Mouse (Mus musculus): Measurements from ENCODE around the gene Mfap1b. TPM values are rescaled to one million over a fixed set of nuclear protein-coding genes. Genes with fewer than 3 reads are reported as not detected.
"Not testable (repeated sequence)": the region's sequence is repeated elsewhere in the genome, so short reads cannot be mapped to it uniquely, and the experiment has no call there.

The Mfap1b gene
- polyA plus RNA-seq (2014; fragmentation: Nextera tagmentation; extraction: Ambion mirVana) = 40.9 and 49.4 TPM in 2 replicates

DNA sequence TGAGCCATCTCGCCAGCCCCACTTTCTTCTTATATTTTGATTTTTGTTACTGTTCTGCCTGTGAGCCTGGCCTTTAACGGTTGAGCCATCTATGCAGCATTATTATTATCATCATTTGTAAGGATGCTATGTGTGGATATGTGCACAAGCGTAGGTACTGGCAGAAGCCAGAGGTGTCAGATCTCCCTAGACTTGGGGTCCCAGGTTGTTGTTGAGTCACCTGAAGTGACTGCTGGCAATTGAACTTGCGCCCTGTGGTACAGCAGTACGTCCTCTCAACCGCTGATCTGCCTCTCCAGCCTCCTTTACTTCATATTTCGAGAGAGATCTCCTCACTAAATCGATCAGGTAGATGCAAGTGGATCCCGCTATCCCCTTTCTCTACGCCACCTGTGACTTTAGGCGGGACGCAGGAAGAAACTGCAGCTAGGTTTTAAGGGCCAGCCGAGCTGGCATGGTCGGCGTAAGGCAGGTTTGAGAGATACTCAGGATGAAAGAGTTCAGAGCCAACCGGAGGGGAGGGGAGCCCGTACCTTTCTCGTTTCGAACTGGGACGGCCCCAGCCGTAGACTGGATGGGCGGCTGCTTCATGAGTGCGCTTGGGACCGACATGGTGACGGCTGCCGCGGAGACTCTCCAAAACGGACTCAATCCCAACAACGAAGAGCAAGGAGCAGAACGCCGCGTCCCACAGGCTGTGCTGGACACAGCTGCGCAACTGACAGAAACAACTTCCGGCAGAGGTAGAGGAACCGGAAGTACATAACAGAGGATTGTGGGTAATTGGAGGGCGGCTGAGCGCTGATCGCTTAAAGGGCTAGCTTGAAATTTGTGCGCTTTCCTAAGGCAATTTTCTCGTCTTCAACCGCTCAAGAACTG, at the start of gene Mfap1b:
Mfap1b (minus strand) TSS at position 767 of the 879 bp plus-strand sequence.
- ATAC-seq (replicated peaks; ENCODE audit: low FRiP score, low TSS enrichment, low read depth) (peak; percentile 91), DNase-seq (ENCODE audit: low spot score) (peak; percentile 85)
- peak within 1 kb of the TSS; percentile 55 for H3K4me2 ChIP-seq (ENCODE audit: low read length)
- WGBS = 5% methylated on average over 39 of the region's 41 CpGs
- not testable (repeated sequence) for H3K27me3 ChIP-seq (replicated peaks; ENCODE audit: control insufficient read depth, insufficient read depth, low read length); H3K36me3 ChIP-seq (ENCODE audit: control insufficient read depth, insufficient read depth, low read length); H3K9me3 ChIP-seq (ENCODE audit: control insufficient read depth, low read length); H3K4me1 ChIP-seq (replicated peaks; ENCODE audit: control insufficient read depth, insufficient read depth, low read length)
- peak within 1 kb of the TSS; percentile 54; the same call in 1 of the 2 replicates for H3K27ac ChIP-seq (ENCODE audit: low read depth)
- peak within 1 kb of the TSS; percentile 61 for H3K4me3 ChIP-seq (ENCODE audit: low read depth, low read length)
- peak within 1 kb of the TSS; percentile 55 for H3K9ac ChIP-seq (ENCODE audit: low read length)

DNA sequence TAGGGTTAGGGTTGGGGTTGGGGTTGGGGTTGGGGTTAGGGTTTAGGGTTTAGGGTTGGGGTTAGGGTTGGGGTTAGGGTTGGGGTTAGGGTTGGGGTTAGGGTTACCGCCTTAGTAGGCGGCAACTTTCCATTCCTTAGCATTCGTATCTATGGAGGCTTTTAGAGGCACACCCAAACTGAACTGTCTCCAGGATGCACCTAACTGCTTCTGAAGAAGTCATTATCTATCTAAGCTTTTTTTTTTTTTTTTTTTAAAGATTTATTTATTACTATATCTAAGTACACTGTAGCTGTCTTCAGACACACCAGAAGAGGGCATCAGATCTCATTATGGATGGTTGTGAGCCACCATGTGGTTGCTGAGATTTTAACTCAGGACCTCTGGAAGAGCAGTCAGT, 49.0 kb upstream of the Mfap1b start:
- H3K36me3 ChIP-seq (ENCODE audit: control insufficient read depth, insufficient read depth, low read length) = peaks cover 51% of the 10 kb centered on the region

DNA sequence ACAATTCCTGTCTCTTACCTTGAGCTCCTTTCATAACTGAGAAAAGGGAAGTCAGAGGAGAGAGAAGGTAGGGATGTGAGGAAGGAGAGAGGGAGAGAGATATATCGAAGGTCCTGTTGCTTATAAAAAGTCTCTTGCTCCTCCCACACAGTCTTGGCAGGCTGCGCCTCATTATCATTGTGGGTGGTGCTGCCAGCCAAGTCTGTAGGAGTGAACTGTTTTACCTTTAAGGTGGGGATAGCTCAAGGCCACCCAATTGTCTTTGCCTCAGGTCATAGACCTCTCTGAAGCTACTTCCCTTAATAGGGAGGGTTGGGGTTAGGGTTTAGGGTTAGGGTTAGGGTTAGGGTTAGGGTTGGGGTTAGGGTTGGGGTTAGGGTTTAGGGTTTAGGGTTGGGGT, 48.1 kb upstream of the Mfap1b start:
- ATAC-seq (replicated peaks; ENCODE audit: low FRiP score, low TSS enrichment, low read depth) (no peak), DNase-seq (ENCODE audit: low spot score) (no peak)
- Histone ChIP-seq H3K27ac (ENCODE audit: low read depth) (no peak overlapping the region), H3K36me3 (ENCODE audit: control insufficient read depth, insufficient read depth, low read length) (peaks cover 58% of the 10 kb centered on the region), H3K4me2 (ENCODE audit: low read length) (no peak overlapping the region), H3K9ac (ENCODE audit: low read length) (no peak overlapping the region), H3K27me3 (replicated peaks; ENCODE audit: control insufficient read depth, insufficient read depth, low read length) (no peaks in the 10 kb centered on the region), H3K4me1 (replicated peaks; ENCODE audit: control insufficient read depth, insufficient read depth, low read length) (no peaks in the 10 kb centered on the region), H3K9me3 (ENCODE audit: control insufficient read depth, low read length) (no peaks in the 10 kb centered on the region), H3K4me3 (ENCODE audit: low read depth, low read length) (no peak overlapping the region)
- WGBS = 87% methylated on average over 2 of the region's 2 CpGs

More for the DNA sequence above, 49.0 kb upstream of the Mfap1b start:
- not testable (repeated sequence) for ATAC-seq (replicated peaks; ENCODE audit: low FRiP score, low TSS enrichment, low read depth); DNase-seq (ENCODE audit: low spot score); H3K4me3 ChIP-seq (ENCODE audit: low read depth, low read length); H3K4me1 ChIP-seq (replicated peaks; ENCODE audit: control insufficient read depth, insufficient read depth, low read length); H3K9ac ChIP-seq (ENCODE audit: low read length); H3K27me3 ChIP-seq (replicated peaks; ENCODE audit: control insufficient read depth, insufficient read depth, low read length); H3K4me2 ChIP-seq (ENCODE audit: low read length); H3K27ac ChIP-seq (ENCODE audit: low read depth); H3K9me3 ChIP-seq (ENCODE audit: control insufficient read depth, low read length)
- WGBS = 97% methylated on average over 3 of the region's 3 CpGs

DNA sequence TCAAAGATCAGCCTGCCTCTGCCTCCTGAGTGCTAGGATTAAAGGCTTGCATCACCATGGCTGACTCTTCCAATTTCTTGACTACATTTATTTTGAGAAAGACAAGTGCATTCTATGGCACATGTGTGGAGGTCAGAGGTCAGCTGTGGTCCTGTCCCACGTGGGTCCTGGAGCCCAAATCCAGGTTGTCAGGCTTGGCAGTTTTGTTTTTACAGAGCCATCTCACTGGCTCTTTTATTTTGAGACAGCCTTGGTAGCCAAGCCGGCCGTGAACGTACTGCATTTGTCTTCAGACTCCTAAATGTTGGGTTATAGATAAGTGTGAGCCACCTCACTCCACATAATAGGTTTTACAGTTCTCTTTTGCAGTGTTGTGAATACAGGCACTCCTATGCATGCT, 44.8 kb upstream of the Mfap1b start:
- H3K27ac ChIP-seq (ENCODE audit: low read depth); DNase-seq (ENCODE audit: low spot score); H3K4me3 ChIP-seq (ENCODE audit: low read depth, low read length); H3K9me3 ChIP-seq (ENCODE audit: control insufficient read depth, low read length); ATAC-seq (replicated peaks; ENCODE audit: low FRiP score, low TSS enrichment, low read depth); H3K4me2 ChIP-seq (ENCODE audit: low read length); H3K27me3 ChIP-seq (replicated peaks; ENCODE audit: control insufficient read depth, insufficient read depth, low read length); H3K9ac ChIP-seq (ENCODE audit: low read length); H3K4me1 ChIP-seq (replicated peaks; ENCODE audit: control insufficient read depth, insufficient read depth, low read length): not testable (repeated sequence)
- peaks cover 42% of the 10 kb centered on the region for H3K36me3 ChIP-seq (ENCODE audit: control insufficient read depth, insufficient read depth, low read length)
- 91% methylated on average over 4 of the region's 4 CpGs for WGBS

DNA sequence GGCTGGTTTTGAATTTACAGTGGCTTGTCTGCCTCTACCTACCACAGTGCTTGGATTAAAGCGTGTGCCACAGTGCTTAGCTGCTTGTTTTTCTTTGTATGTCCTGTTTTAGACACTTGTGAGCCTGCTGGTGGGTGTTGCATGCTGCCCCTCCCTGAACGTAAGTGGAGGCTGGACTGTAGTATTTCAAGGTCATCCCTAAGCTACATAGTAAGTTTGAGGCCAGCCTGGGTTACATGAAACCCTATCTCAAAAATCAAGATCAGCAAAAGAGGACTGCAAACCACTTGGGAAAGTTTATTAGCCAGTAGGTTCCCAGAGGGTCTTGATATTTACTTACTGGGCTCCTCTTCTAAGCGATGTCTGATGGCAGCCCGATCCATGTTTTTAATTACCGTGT, 44.2 kb upstream of the Mfap1b start:
- Histone ChIP-seq H3K27me3 (replicated peaks; ENCODE audit: control insufficient read depth, insufficient read depth, low read length) (no peaks in the 10 kb centered on the region), H3K9ac (ENCODE audit: low read length) (no peak overlapping the region), H3K36me3 (ENCODE audit: control insufficient read depth, insufficient read depth, low read length) (peaks cover 42% of the 10 kb centered on the region), H3K4me1 (replicated peaks; ENCODE audit: control insufficient read depth, insufficient read depth, low read length) (no peaks in the 10 kb centered on the region), H3K4me3 (ENCODE audit: low read depth, low read length) (no peak overlapping the region), H3K9me3 (ENCODE audit: control insufficient read depth, low read length) (no peaks in the 10 kb centered on the region), H3K4me2 (ENCODE audit: low read length) (no peak overlapping the region), H3K27ac (ENCODE audit: low read depth) (no peak overlapping the region)
- DNase-seq (ENCODE audit: low spot score) (no peak), ATAC-seq (replicated peaks; ENCODE audit: low FRiP score, low TSS enrichment, low read depth) (no peak)
- 89% methylated on average over 5 of the region's 5 CpGs for WGBS

DNA sequence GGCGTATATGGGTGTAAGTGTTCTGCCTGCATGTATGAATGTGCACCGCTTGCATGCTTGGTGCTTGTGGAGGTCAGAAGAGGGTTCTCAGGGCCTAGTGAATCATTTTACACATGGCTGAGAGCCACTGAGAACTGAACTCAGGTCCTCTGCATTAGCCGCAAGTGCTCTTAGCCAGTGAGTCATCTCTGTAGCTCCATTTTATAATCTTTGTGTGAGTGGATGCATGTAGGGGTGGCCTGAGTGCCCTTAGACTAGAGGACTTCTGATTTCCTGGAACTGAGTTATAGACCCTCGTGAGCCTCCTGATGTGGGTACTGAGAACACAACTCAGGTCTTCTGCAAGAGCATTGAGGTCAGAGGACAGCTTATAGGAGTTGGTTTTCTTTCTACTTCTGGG, 40.3 kb upstream of the Mfap1b start:
- no peaks in the 10 kb centered on the region for H3K27me3 ChIP-seq (replicated peaks; ENCODE audit: control insufficient read depth, insufficient read depth, low read length)
- WGBS = 95% methylated on average over 4 of the region's 4 CpGs
- H3K9me3 ChIP-seq (ENCODE audit: control insufficient read depth, low read length) = no peaks in the 10 kb centered on the region
- no peak overlapping the region for H3K4me3 ChIP-seq (ENCODE audit: low read depth, low read length)
- no peak overlapping the region for H3K27ac ChIP-seq (ENCODE audit: low read depth)
- H3K9ac ChIP-seq (ENCODE audit: low read length) = no peak overlapping the region
- 0 out of 2 replicates have a peak, but pooled peaks cover 4% of the 10 kb centered on the region for H3K4me1 ChIP-seq (replicated peaks; ENCODE audit: control insufficient read depth, insufficient read depth, low read length)
- DNase-seq (ENCODE audit: low spot score) (no peak), ATAC-seq (replicated peaks; ENCODE audit: low FRiP score, low TSS enrichment, low read depth) (no peak)
- H3K4me2 ChIP-seq (ENCODE audit: low read length) = no peak overlapping the region
- H3K36me3 ChIP-seq (ENCODE audit: control insufficient read depth, insufficient read depth, low read length) = peaks cover 51% of the 10 kb centered on the region

DNA sequence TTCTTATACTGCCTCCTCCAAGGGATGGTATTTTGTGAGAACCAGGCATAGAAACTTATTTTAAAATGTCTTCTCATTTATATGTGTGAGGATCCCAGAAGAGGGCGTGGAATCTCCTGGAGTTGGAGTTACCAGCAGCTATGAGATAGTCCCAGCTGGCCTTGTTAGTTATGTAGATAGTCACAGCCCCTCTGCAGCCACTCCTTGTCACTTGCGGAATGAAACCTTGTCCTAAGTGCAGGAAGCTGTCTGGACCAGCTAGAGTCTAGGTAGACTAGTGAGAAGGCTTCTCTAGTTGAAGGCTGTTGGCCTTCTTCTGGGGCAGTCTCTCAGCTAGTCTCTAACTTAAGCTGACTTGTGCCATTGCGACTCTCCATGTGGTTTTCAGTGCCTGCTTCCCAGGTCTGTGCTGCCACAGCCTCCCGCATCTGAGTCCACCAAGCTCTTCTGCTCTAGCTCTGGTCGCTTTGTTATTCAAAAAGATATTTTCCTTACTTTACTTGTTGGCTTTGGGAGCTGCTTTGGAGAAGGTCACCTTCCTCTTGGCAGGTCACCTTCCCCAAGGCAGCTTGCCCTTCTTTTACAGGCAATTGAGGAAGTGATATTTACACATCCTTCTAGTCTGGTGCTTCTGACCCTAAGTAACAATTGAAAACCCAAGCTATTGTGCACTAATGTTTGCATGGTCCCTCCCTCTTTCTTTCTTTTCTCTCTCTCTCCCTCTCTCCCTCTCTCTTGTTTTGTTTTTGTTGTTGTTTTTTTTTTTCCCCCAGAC, 39.3 kb upstream of the Mfap1b start:
- H3K4me1 ChIP-seq (replicated peaks; ENCODE audit: control insufficient read depth, insufficient read depth, low read length); H3K4me2 ChIP-seq (ENCODE audit: low read length); ATAC-seq (replicated peaks; ENCODE audit: low FRiP score, low TSS enrichment, low read depth); H3K9ac ChIP-seq (ENCODE audit: low read length); H3K27me3 ChIP-seq (replicated peaks; ENCODE audit: control insufficient read depth, insufficient read depth, low read length); H3K9me3 ChIP-seq (ENCODE audit: control insufficient read depth, low read length); H3K4me3 ChIP-seq (ENCODE audit: low read depth, low read length); H3K27ac ChIP-seq (ENCODE audit: low read depth); DNase-seq (ENCODE audit: low spot score): not testable (repeated sequence)
- peaks cover 41% of the 10 kb centered on the region for H3K36me3 ChIP-seq (ENCODE audit: control insufficient read depth, insufficient read depth, low read length)
- WGBS = 92% methylated on average over 4 of the region's 5 CpGs

DNA sequence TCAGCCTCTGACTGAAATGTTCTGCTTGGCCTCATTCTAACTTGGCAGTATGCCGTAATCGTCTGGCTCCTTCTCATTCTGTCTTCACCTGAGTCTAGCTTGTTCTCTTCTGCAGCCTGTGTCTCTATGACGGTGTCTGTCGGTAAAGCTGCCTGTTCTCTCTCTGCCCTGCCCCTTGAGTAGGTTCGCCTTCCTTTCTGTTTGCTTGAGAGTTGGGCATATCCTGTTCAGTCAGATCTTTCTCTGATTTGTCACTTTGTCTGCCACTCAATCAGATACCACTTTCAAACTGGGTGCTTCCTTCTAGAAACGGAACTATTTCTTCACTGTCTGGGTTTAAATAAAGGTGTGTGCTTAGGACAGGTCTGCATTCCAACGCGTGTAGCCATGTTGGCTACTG, 37.5 kb upstream of the Mfap1b start:
- 92% methylated on average over 8 of the region's 8 CpGs for WGBS
- ATAC-seq (replicated peaks; ENCODE audit: low FRiP score, low TSS enrichment, low read depth) = no peak

More for the DNA sequence above, 37.5 kb upstream of the Mfap1b start:
- no peak overlapping the region for H3K27ac ChIP-seq (ENCODE audit: low read depth)
- no peaks in the 10 kb centered on the region for H3K27me3 ChIP-seq (replicated peaks; ENCODE audit: control insufficient read depth, insufficient read depth, low read length)
- H3K4me1 ChIP-seq (replicated peaks; ENCODE audit: control insufficient read depth, insufficient read depth, low read length) = peaks cover 15% of the 10 kb centered on the region
- no peak overlapping the region for H3K9ac ChIP-seq (ENCODE audit: low read length)
- DNase-seq (ENCODE audit: low spot score) = no peak
- H3K9me3 ChIP-seq (ENCODE audit: control insufficient read depth, low read length) = no peaks in the 10 kb centered on the region
- H3K36me3 ChIP-seq (ENCODE audit: control insufficient read depth, insufficient read depth, low read length) = peaks cover 26% of the 10 kb centered on the region
- no peak overlapping the region for H3K4me3 ChIP-seq (ENCODE audit: low read depth, low read length)
- no peak overlapping the region for H3K4me2 ChIP-seq (ENCODE audit: low read length)

All from intestine, embryonic 14.5 days (tissue).